Mouse (Mus musculus): ENCODE data around the gene Erbb2. TPM values are rescaled to one million over a fixed set of nuclear protein-coding genes. Genes with fewer than 3 reads are reported as not detected.

Erbb2 gene
- total RNA-seq, 2 experiments from 2014 or later, result not detected

DNA sequence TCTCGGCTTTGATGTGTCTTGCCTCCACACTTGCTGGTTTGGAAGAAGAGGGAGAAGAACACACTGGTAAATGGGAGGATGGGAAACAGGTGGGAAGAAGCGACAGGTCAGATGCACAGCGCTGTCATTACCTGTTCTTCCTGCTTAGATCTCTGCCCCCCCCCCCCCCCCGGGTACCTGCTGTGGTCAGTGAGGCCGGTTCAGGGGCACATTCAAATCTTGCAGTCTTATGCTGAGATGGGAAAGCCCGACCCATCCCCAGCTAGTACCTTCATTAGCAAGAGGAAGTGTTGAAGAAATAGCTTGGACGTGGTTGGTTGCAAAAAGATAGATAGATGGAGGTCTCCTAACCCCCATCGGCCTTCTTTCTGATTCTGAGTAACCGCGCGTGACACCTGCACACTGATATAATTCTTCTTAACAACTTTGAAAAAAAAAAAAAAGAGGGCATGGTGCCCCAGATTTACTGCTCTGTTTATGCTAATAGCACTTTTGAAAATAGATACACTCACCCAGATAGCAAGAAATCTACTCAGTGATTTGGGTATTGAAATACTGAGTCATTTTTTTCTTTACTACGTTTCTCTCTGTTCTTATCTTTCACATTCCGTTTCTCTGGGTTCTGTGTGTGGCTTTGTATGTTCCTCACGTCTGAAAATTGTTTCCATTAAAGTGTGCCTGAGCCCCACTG, 64.9 kb downstream of the Erbb2 start:
- no peak for ATAC-seq (ENCODE audit: poor library complexity, severe bottlenecking)

DNA sequence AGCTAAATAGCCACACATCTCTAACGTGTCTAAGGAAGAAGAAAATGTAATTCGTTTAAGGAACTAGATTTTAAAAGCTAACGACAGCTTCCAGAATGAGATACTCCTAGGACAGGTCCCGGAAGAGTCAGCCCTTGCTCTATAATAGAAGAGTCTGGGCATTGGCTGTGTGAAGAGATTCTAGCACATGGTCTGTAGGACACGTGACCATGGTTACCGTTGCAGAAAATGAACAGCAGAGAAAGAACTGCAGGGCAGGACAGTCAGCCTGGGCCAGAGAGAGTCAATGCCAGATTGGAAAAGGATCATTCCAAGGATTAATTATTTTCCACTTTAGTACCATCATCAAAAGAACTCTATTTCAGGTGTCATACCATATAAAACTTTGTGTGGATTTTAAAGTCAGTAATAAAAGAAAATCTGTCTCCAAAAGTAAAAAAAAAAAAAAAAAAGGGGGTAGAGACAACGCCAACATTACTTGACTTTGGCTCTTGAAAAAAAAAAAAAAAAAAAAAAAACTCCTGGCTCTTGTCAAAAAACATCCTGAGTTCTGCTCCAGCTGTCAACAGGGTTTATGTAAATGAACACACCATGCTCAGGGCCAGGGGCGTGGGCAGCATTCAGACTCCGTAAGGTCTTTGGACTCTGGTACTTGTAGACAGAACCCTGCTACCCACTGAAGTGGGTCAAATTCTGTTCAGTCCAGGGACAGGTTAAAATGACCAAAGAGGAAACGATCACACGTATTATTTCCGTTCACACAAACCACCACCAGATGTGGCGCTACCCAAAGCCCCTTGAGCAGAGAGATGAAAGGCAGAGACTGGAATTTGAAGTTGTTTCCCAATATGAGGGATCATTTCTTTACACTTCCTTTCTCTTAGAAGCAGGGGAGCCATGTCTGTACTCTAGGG, 67.0 kb downstream of the Erbb2 start:
- no peak for ATAC-seq (ENCODE audit: poor library complexity, severe bottlenecking)

DNA sequence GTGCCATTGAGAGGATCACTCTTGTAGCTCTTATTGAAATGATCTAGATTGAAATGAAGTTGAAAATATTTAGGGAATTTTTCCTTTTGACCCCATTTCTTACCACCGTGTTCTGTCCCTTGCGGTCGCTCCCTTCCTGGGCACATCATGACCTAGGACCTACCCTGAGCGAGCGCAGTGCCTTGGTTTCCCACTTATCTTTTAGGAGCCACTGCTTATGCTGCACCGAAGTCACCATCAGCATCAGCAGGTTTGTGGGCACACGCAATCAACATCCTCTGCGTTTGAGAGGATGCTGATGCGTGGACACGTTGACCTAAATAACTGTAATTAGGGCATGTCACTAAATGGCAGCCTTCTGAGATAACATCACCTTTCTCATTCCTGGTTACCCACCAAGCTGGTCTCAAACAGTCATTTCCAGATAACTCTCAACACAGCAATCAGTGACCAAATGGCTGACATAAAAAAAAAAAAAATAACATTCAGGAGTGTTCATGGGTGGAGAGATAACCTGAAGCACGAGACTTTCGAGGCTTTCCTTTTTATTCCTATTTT, 67.7 kb downstream of the Erbb2 start:
- ATAC-seq (ENCODE audit: poor library complexity, severe bottlenecking), result no peak

DNA sequence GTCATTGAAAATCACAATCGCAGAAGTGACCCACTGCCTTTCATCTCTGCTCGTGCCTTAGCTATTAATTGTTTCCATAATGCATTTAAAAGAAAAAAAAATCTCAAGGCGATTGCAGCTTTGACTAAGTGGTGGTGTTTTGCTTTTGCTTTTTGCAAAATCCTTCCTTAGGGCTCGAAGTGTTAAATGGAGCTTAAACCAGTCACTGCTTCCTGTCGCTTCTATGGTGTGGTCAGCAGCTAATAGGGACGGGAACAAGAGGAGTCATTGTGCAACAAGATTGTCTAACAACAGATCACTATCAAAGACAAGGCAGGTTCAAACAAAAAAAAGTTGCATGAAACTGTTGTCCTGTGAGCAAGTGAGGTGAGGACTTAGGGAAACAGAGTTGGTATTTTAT, 69.0 kb downstream of the Erbb2 start:
- peak; percentile 73 for ATAC-seq (ENCODE audit: poor library complexity, severe bottlenecking)

DNA sequence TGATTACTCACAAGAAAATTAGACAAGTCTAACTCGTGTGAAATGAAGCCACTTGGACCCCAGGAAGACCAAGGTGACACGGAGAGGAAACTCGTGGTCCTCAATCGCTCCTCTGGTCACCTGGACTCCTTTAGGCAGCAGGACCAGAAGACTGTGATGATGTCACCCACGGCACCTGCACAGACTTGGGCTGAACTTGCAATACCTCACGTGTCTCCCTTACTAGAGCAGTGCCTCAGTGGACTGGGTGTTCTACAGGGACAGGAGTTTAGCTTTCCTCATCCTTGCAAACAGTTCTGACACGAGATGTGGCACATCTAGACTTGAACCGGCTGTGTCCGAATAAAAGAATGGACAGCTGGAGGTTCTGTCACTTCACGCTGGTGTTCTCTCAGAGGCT, 69.8 kb downstream of the Erbb2 start:
- no peak for ATAC-seq (ENCODE audit: poor library complexity, severe bottlenecking)

DNA sequence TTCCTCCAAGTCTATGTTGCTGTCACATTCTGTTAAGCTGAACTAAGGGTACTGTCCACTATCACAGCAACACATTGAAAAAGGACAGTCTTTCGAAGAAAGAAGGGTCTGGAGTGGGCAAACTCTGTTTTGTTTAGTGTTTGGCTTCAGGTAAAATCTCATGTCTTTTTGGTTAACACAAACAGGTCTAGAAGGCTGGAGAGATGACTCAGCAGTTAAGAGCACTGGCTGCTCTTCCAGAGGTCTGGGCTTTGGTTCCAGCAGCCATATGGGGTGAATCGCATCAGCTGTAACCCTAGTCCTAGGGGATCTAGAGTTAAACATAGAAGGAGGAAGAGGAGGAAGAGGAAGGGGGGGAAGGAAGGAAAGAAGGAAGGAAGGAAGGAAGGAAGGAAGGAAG, 73.5 kb downstream of the Erbb2 start:
- ATAC-seq (ENCODE audit: poor library complexity, severe bottlenecking), result no peak

Other genes with a start within 250 kb of the Erbb2 start
- gene Med1, start 219.2 kb upstream of the Erbb2 start, total RNA-seq (2015), result 64.5 and 70.6 TPM in 2 replicates
- 32.5 and 36.3 TPM in 2 replicates for gene Med1, start 219.2 kb upstream of the Erbb2 start, total RNA-seq (2017)
- 40.6 and 43.8 TPM in 2 replicates for gene Cdk12, start 209.4 kb upstream of the Erbb2 start, total RNA-seq (2015)
- gene Cdk12, start 209.4 kb upstream of the Erbb2 start, total RNA-seq (2017), result 50.2 and 52.2 TPM in 2 replicates
- not detected in 2 replicates for gene Neurod2, start 82.8 kb upstream of the Erbb2 start, total RNA-seq (2015)
- not detected in 2 replicates for gene Neurod2, start 82.8 kb upstream of the Erbb2 start, total RNA-seq (2017)
- not detected in 2 replicates for gene Ppp1r1b, start 64.1 kb upstream of the Erbb2 start, total RNA-seq (2015)
- gene Ppp1r1b, start 64.1 kb upstream of the Erbb2 start, total RNA-seq (2017), result not detected in 2 replicates
- gene Stard3, start 54.1 kb upstream of the Erbb2 start, total RNA-seq (2015), result 24.0 and 28.5 TPM in 2 replicates
- 36.0 and 39.9 TPM in 2 replicates for gene Stard3, start 54.1 kb upstream of the Erbb2 start, total RNA-seq (2017)
- not detected in 2 replicates for gene Tcap, start 28.7 kb upstream of the Erbb2 start, total RNA-seq (2015)
- gene Tcap, start 28.7 kb upstream of the Erbb2 start, total RNA-seq (2017), result not detected in 2 replicates
- gene Pnmt, start 26.0 kb upstream of the Erbb2 start, total RNA-seq (2015), result not detected in 2 replicates
- not detected in 2 replicates for gene Pnmt, start 26.0 kb upstream of the Erbb2 start, total RNA-seq (2017)
- 2.1 and 3.3 TPM in 2 replicates for gene Pgap3, start 12.0 kb upstream of the Erbb2 start, total RNA-seq (2015)
- 2.2 and 2.7 TPM in 2 replicates for gene Pgap3, start 12.0 kb upstream of the Erbb2 start, total RNA-seq (2017)
- gene Mien1, start 26.5 kb downstream of the Erbb2 start, total RNA-seq (2015), result 56.6 and 65.4 TPM in 2 replicates
- 31.5 and 38.0 TPM in 2 replicates for gene Mien1, start 26.5 kb downstream of the Erbb2 start, total RNA-seq (2017)
- gene Grb7, start 33.9 kb downstream of the Erbb2 start, total RNA-seq (2015), result not detected in 2 replicates
- gene Grb7, start 33.9 kb downstream of the Erbb2 start, total RNA-seq (2017), result not detected in 2 replicates
- gene Ikzf3, start 133.6 kb downstream of the Erbb2 start, total RNA-seq (2015), result 6.0 and 9.9 TPM in 2 replicates
- 6.6 and 11.0 TPM in 2 replicates for gene Ikzf3, start 133.6 kb downstream of the Erbb2 start, total RNA-seq (2017)
- gene Zpbp2, start 138.6 kb downstream of the Erbb2 start, total RNA-seq (2015), result 0.34 and 5.4 TPM in 2 replicates
- gene Zpbp2, start 138.6 kb downstream of the Erbb2 start, total RNA-seq (2017), result 0.81 TPM in 1 of 2 replicates, not detected in the other
- gene Ormdl3, start 174.9 kb downstream of the Erbb2 start, total RNA-seq (2015), result 5.1 and 7.8 TPM in 2 replicates
- gene Ormdl3, start 174.9 kb downstream of the Erbb2 start, total RNA-seq (2017), result 6.3 and 8.8 TPM in 2 replicates
- gene Lrrc3c, start 185.8 kb downstream of the Erbb2 start, total RNA-seq (2015), result not detected in 2 replicates
- not detected in 2 replicates for gene Lrrc3c, start 185.8 kb downstream of the Erbb2 start, total RNA-seq (2017)
- 5.5 and 7.0 TPM in 2 replicates for gene Gm12355, start 213.2 kb downstream of the Erbb2 start, total RNA-seq (2015)
- 1.8 and 3.3 TPM in 2 replicates for gene Gm12355, start 213.2 kb downstream of the Erbb2 start, total RNA-seq (2017)
- gene Gsdma3, start 213.9 kb downstream of the Erbb2 start, total RNA-seq (2015), result not detected in 2 replicates
- gene Gsdma3, start 213.9 kb downstream of the Erbb2 start, total RNA-seq (2017), result not detected in 2 replicates
- not detected in 2 replicates for gene Gsdma2, start 234.3 kb downstream of the Erbb2 start, total RNA-seq (2015)
- gene Gsdma2, start 234.3 kb downstream of the Erbb2 start, total RNA-seq (2017), result not detected in 2 replicates